Mouse (Mus musculus) embryonic facial prominence, embryonic 14.5 days (tissue): Measurements from ENCODE around the gene Arhgef3. TPM values are rescaled to one million over a fixed set of nuclear protein-coding genes. Genes with fewer than 3 reads are reported as not detected.

Experiments
- ATAC-seq: fragments of 200-750 bp; cut with Nextera tagmentation; 2 replicates; pipeline ENCODE4 v1.8.0; 2017; ENCODE audit warnings: low read depth, moderate number of reproducible peaks, moderate TSS enrichment
- DNase-seq: peaks from one replicate; pipeline ENCODE4 v3.0.0-alpha.2; 2015; ENCODE audit warnings: low spot score
- H3K27ac ChIP-seq: fragments of 300-500 bp; sonication (generic); replicated peaks from 2 replicates; pipeline ENCODE4 v1.5.1; 2014; ENCODE audit warnings: low read depth, mild to moderate bottlenecking, low read length, moderate library complexity
- H3K27me3 ChIP-seq: fragments of 300-500 bp; sonication (generic); replicated peaks from 2 replicates; pipeline ENCODE4 v1.6.1; 2014; ENCODE audit warnings: low read length; ENCODE audit not compliant: control insufficient read depth, insufficient read depth
- H3K36me3 ChIP-seq: fragments of 300-500 bp; sonication (generic); 2 replicates; pipeline ENCODE4 v1.6.1; 2014; ENCODE audit warnings: low read length, mixed read lengths; ENCODE audit not compliant: control insufficient read depth, insufficient read depth
- H3K4me1 ChIP-seq: fragments of 300-500 bp; sonication (generic); 2 replicates; pipeline ENCODE4 v1.6.1; 2014; ENCODE audit warnings: antibody characterized with exemption, low read length; ENCODE audit not compliant: control insufficient read depth, insufficient read depth
- H3K4me2 ChIP-seq: fragments of 300-500 bp; sonication (generic); 2 replicates; pipeline ENCODE4 v1.6.1; 2014; ENCODE audit warnings: low read depth, mild to moderate bottlenecking, low read length, moderate library complexity, mixed read lengths
- H3K4me3 ChIP-seq: fragments of 300-500 bp; sonication (generic); 2 replicates; pipeline ENCODE4 v1.5.1; 2014; ENCODE audit warnings: low read depth, mild to moderate bottlenecking, low read length
- H3K9ac ChIP-seq: fragments of 300-500 bp; sonication (generic); 2 replicates; pipeline ENCODE4 v1.6.1; 2014; ENCODE audit warnings: low read depth, mild to moderate bottlenecking, low read length, moderate library complexity, mixed read lengths
- H3K9me3 ChIP-seq: fragments of 300-500 bp; sonication (generic); 2 replicates; pipeline ENCODE4 v1.6.1; 2016; ENCODE audit warnings: low read length; ENCODE audit not compliant: control insufficient read depth
- WGBS: fragments of 180-500 bp; shearing (Covaris S2); extraction: QIAGEN DNeasy Blood & Tissue Kit; methylation state at CpG from one replicate; pipeline ENCODE4 v1.1.7; 2014; 5-methylcytosine and 5-hydroxymethylcytosine counted together
- polyA plus RNA-seq: library from polyadenylated mRNA; unstranded; fragments of >200 nt; fragmentation: Nextera tagmentation; extraction: Ambion mirVana; gene quantifications from 2 replicates; pipeline ENCODE4 v1.2.1, GENCODE M21; 2014

The Arhgef3 gene
- polyA plus RNA-seq, 1 experiment from 2014 or later = 15.3 TPM

- H3K27me3 ChIP-seq = no peaks in the 10 kb centered on the region
- DNase-seq = no peak
- no peak overlapping the region for H3K4me2 ChIP-seq
- no peak for ATAC-seq
- H3K27ac ChIP-seq = no peak overlapping the region
- H3K36me3 ChIP-seq = no peaks in the 10 kb centered on the region
- H3K4me1 ChIP-seq = no peaks in the 10 kb centered on the region
- WGBS = 67% methylated on average over 5 of the region's 5 CpGs
- no peaks in the 10 kb centered on the region for H3K9me3 ChIP-seq
- no peak overlapping the region for H3K9ac ChIP-seq
- no peak overlapping the region for H3K4me3 ChIP-seq
These were observed 174.4 kb downstream of the Arhgef3 start for GRCm38 (mm10) chr14:27289053-27289452.

GRCm38 (mm10) chr14:27292101-27292500 is 177.4 kb downstream of the Arhgef3 start:
- DNase-seq = no peak
- Histone ChIP-seq H3K27ac (no peak overlapping the region), H3K4me2 (no peak overlapping the region), H3K9ac (no peak overlapping the region), H3K4me1 (no peaks in the 10 kb centered on the region; the same call in 1 of the 2 replicates), H3K4me3 (no peak overlapping the region), H3K9me3 (no peaks in the 10 kb centered on the region), H3K27me3 (no peaks in the 10 kb centered on the region), H3K36me3 (no peaks in the 10 kb centered on the region)
- no peak for ATAC-seq
- 85% methylated on average over 6 of the region's 6 CpGs for WGBS

GRCm38 (mm10) chr14:27295821-27296220 is 181.1 kb downstream of the Arhgef3 start:
- Histone ChIP-seq H3K4me3 (no peak overlapping the region), H3K27me3 (no peaks in the 10 kb centered on the region), H3K9ac (no peak overlapping the region), H3K9me3 (no peaks in the 10 kb centered on the region), H3K4me1 (no peaks in the 10 kb centered on the region; the same call in 1 of the 2 replicates), H3K36me3 (no peaks in the 10 kb centered on the region), H3K4me2 (no peak overlapping the region), H3K27ac (no peak overlapping the region)
- WGBS = 83% methylated on average over 7 of the region's 7 CpGs
- DNase-seq = no peak
- ATAC-seq = no peak

- ATAC-seq (no peak), DNase-seq (no peak)
- Histone ChIP-seq H3K4me2 (no peak overlapping the region), H3K9me3 (no peaks in the 10 kb centered on the region), H3K4me1 (no peaks in the 10 kb centered on the region; the same call in 1 of the 2 replicates), H3K36me3 (no peaks in the 10 kb centered on the region), H3K9ac (no peak overlapping the region), H3K27ac (no peak overlapping the region), H3K4me3 (no peak overlapping the region), H3K27me3 (no peaks in the 10 kb centered on the region)
- WGBS = 82% methylated on average over 5 of the region's 5 CpGs
These were observed 182.3 kb downstream of the Arhgef3 start for GRCm38 (mm10) chr14:27296987-27297386.

- Histone ChIP-seq H3K9ac (no peak overlapping the region), H3K9me3 (no peaks in the 10 kb centered on the region), H3K4me2 (no peak overlapping the region), H3K27me3 (no peaks in the 10 kb centered on the region), H3K4me3 (no peak overlapping the region), H3K36me3 (no peaks in the 10 kb centered on the region), H3K27ac (no peak overlapping the region), H3K4me1 (no peaks in the 10 kb centered on the region; the same call in 1 of the 2 replicates)
- no peak for ATAC-seq
- DNase-seq = no peak
- 79% methylated on average over 2 of the region's 2 CpGs for WGBS
These were observed 184.2 kb downstream of the Arhgef3 start for GRCm38 (mm10) chr14:27298875-27299274.

- no peaks in the 10 kb centered on the region; the same call in 1 of the 2 replicates for H3K4me1 ChIP-seq
- no peak overlapping the region for H3K4me2 ChIP-seq
- no peaks in the 10 kb centered on the region for H3K27me3 ChIP-seq
- ATAC-seq (no peak), DNase-seq (no peak)
- no peaks in the 10 kb centered on the region for H3K36me3 ChIP-seq
- no peak overlapping the region for H3K9ac ChIP-seq
- WGBS = 71% methylated on average over 4 of the region's 4 CpGs
- no peak overlapping the region for H3K4me3 ChIP-seq
- no peaks in the 10 kb centered on the region for H3K9me3 ChIP-seq
- H3K27ac ChIP-seq = no peak overlapping the region
These were observed 185.0 kb downstream of the Arhgef3 start for GRCm38 (mm10) chr14:27299705-27300104.

GRCm38 (mm10) chr14:27301768-27302499 is 187.2 kb downstream of the Arhgef3 start:
- no peaks in the 10 kb centered on the region for H3K4me1 ChIP-seq
- WGBS = 74% methylated on average over 5 of the region's 5 CpGs

GRCm38 (mm10) chr14:27303294-27303693 is 188.6 kb downstream of the Arhgef3 start:
- 64% methylated on average over 4 of the region's 4 CpGs for WGBS

More at GRCm38 (mm10) chr14:27301768-27302499, 187.2 kb downstream of the Arhgef3 start:
- ATAC-seq (no peak), DNase-seq (peak; percentile 39)
- Histone ChIP-seq H3K9ac (no peak overlapping the region), H3K36me3 (no peaks in the 10 kb centered on the region), H3K27ac (no peak overlapping the region), H3K4me2 (no peak overlapping the region), H3K4me3 (no peak overlapping the region), H3K9me3 (no peaks in the 10 kb centered on the region), H3K27me3 (no peaks in the 10 kb centered on the region)

GRCm38 (mm10) chr14:27304408-27304807 is 189.7 kb downstream of the Arhgef3 start:
- Histone ChIP-seq H3K36me3 (no peaks in the 10 kb centered on the region), H3K4me2 (no peak overlapping the region), H3K9me3 (no peaks in the 10 kb centered on the region), H3K4me3 (no peak overlapping the region), H3K27me3 (no peaks in the 10 kb centered on the region), H3K9ac (no peak overlapping the region), H3K4me1 (no peaks in the 10 kb centered on the region), H3K27ac (no peak overlapping the region)
- no peak for ATAC-seq
- DNase-seq = no peak
- WGBS = 61% methylated on average over 4 of the region's 4 CpGs

More at GRCm38 (mm10) chr14:27303294-27303693, 188.6 kb downstream of the Arhgef3 start:
- Histone ChIP-seq H3K4me1 (no peaks in the 10 kb centered on the region), H3K36me3 (no peaks in the 10 kb centered on the region), H3K4me3 (no peak overlapping the region), H3K9me3 (no peaks in the 10 kb centered on the region), H3K4me2 (no peak overlapping the region), H3K27ac (no peak overlapping the region), H3K27me3 (no peaks in the 10 kb centered on the region), H3K9ac (no peak overlapping the region)
- DNase-seq = no peak
- no peak for ATAC-seq
